Mouse (Mus musculus): Measurements from ENCODE around the gene Krt26. TPM values are rescaled to one million over a fixed set of nuclear protein-coding genes. Genes with fewer than 3 reads are reported as not detected.

Gene Krt26
- polyA plus RNA-seq (2017; shearing (Covaris generic)) = not detected

DNA sequence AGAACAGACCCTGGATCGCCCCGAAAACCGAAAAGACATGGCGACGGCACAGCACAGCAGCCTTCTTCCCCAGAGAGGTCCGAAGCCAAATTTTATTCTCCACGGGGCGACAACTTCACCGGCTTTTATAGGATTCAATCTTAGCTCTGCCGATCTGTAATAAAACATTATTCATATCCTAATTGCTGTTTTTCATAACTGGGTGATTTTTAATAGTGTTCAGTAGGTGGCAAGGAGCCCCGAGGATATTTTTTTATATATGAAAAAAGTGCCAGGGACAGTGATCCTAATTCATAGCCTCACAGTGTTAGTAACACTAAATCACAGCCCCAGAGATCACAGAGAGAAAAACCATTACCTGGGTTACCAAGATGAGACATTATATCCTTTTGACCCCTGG, at the start of gene Krt26:
TSS of gene Krt26 (minus strand) at position 101 of the 400 bp plus-strand sequence.

GRCm38 (mm10) chr11:99374803-99375202, 37.0 kb upstream of the Krt26 start, which contains the start of gene Krt28:
Gene Krt28 (minus strand): TSS chr11:99374903.

DNA sequence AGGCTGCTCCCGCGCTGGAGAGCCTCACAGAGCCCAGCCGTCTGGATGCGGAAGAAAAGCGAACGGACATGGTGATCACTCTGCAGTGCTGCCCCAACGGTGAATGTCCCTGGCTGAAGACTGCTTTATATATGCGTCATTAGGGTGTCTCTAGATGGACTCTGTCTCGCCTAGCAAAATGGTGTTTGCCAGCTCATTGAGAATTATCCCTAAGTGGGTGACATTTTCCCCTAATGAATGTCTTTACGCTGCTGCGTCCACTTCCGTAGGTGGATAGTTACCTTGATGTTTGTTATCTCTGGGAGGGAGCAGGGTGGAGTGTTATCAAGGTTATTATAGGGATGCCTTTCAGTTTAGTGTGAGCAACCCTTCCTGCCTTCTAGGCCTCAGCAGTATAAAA, 13.2 kb upstream of the Krt26 start, which contains the start of gene Krt27:
TSS of gene Krt27 (minus strand) at position 101 of the 400 bp plus-strand sequence.

DNA sequence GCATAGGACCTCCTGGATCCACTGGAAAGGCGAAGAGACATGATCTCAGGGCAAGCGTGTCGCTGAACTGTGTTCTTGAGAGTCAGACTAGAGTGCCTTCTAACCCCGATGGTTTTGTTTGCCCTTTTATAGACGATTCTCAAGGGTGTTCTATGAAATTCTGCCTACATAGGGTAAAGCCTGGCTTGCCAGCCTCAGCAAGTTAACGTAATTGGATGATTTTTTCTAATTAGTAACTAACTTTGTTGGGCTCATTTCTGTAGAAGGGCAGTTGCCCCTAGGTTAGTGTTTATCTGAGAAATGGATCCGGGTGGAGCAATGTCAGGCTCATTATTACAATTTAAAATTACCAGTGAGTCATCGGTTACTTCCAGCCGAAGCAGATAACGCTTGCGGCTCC, 14.9 kb downstream of the Krt26 start, which contains the start of gene Krt25:
TSS of gene Krt25 (minus strand) at position 101 of the 400 bp plus-strand sequence.

DNA sequence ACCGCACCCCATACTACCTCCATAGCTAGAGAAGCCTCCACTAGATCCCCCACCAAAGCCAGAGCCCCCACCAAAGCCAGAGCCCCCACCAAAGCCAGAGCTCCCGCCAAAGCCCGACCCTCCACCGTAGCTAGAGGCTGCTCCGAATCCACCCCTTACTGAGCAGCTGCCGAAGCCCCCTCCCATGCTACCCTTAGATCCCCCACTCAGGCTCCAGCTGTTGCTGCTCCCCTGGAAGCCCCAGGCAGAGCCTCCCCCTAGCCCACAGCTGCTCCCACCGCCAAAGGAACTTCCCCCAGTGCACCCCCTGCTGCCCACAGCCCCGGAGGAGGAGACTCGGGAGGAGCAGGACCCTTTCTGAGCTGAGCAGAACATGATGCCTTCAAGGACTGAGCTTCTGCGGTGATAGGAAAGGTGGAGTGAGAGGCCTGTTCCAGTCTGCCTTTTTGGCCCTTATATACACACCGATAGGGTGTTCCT, 52.9 kb downstream of the Krt26 start, which contains the start of gene Krt24:
TSS of gene Krt24 (minus strand) at position 430 of the 480 bp plus-strand sequence.

Other genes with a start within 250 kb of the Krt26 start
- not detected for gene Tns4, start 248.7 kb downstream of the Krt26 start, polyA plus RNA-seq (2017; shearing (Covaris generic))
- gene Ccr7, start 182.9 kb downstream of the Krt26 start, polyA plus RNA-seq (2017; shearing (Covaris generic)) = 465 TPM
- 181 TPM for gene Smarce1, start 106.9 kb downstream of the Krt26 start, polyA plus RNA-seq (2017; shearing (Covaris generic))
- gene Krt222, start 93.9 kb downstream of the Krt26 start, polyA plus RNA-seq (2017; shearing (Covaris generic)) = 0.44 TPM
- not detected for gene Krt24, start 52.7 kb downstream of the Krt26 start, polyA plus RNA-seq (2017; shearing (Covaris generic))
- gene Krt25, start 15.0 kb downstream of the Krt26 start, polyA plus RNA-seq (2017; shearing (Covaris generic)) = not detected
- gene Krt27, start 13.1 kb upstream of the Krt26 start, polyA plus RNA-seq (2017; shearing (Covaris generic)) = not detected
- not detected for gene Krt28, start 36.9 kb upstream of the Krt26 start, polyA plus RNA-seq (2017; shearing (Covaris generic))
- gene Krt10, start 51.4 kb upstream of the Krt26 start, polyA plus RNA-seq (2017; shearing (Covaris generic)) = 8.1 TPM
- gene Krt12, start 84.3 kb upstream of the Krt26 start, polyA plus RNA-seq (2017; shearing (Covaris generic)) = 0.26 TPM
- gene Krt20, start 100.2 kb upstream of the Krt26 start, polyA plus RNA-seq (2017; shearing (Covaris generic)) = not detected
- not detected for gene Krt23, start 155.2 kb upstream of the Krt26 start, polyA plus RNA-seq (2017; shearing (Covaris generic))
- gene Krt39, start 183.4 kb upstream of the Krt26 start, polyA plus RNA-seq (2017; shearing (Covaris generic)) = not detected
- gene Krt40, start 205.2 kb upstream of the Krt26 start, polyA plus RNA-seq (2017; shearing (Covaris generic)) = not detected
- gene Krtap3-3, start 212.9 kb upstream of the Krt26 start, polyA plus RNA-seq (2017; shearing (Covaris generic)) = not detected
- not detected for gene Krtap3-2, start 218.9 kb upstream of the Krt26 start, polyA plus RNA-seq (2017; shearing (Covaris generic))
- not detected for gene Gm11939, start 221.5 kb upstream of the Krt26 start, polyA plus RNA-seq (2017; shearing (Covaris generic))
- gene Krtap3-1, start 228.7 kb upstream of the Krt26 start, polyA plus RNA-seq (2017; shearing (Covaris generic)) = not detected
- not detected for gene Krtap1-5, start 243.1 kb upstream of the Krt26 start, polyA plus RNA-seq (2017; shearing (Covaris generic))
- not detected for gene Krtap1-4, start 245.7 kb upstream of the Krt26 start, polyA plus RNA-seq (2017; shearing (Covaris generic))